Mouse (Mus musculus): ENCODE measurements around the gene Slc17a8.
"Not testable (repeated sequence)": the region's sequence is repeated elsewhere in the genome, so short reads cannot be mapped to it uniquely, and the experiment has no call there.

Gene Slc17a8

DNA sequence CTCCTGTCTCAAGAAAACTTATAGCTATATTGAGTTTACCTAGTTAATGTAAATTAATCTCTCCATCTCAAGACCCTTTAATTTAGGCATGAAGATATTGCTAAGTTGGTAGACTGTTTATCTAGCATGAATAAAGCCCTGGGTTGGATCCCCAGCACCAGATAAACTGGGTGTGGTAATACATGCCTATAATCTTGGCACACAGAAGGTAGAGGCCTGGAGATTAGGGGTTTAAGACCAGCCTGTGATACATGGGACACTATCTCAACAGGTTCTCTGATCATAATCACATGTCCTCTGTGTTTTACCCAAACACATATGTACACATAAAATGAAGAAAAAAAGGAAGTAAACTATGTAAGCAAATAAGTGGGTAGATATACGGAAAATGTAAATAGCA is 32.3 kb downstream of the Slc17a8 start:
- no peak for DNase-seq

GRCm38 (mm10) chr10:89584709-89585108 is 36.3 kb downstream of the Slc17a8 start:
- DNase-seq, result no peak

DNA sequence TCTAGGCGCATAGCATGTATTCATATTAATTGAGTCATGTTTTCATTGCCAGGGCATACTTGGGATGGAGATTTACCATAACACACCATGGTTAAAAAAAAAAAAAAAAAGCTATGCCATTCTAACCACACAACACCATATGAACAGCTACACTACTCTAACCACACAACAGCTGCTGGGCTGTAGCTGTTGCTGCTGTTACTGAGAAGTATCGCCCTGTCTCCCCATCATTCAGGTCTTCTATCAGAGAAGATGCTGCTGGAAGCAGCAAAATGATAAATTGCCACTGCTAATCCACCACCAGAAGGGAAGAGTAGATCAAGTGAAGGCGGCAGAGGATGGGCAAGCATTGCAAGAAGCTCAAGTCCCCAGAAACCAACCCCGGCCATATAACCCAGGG is 42.3 kb downstream of the Slc17a8 start:
- no peak for DNase-seq

DNA sequence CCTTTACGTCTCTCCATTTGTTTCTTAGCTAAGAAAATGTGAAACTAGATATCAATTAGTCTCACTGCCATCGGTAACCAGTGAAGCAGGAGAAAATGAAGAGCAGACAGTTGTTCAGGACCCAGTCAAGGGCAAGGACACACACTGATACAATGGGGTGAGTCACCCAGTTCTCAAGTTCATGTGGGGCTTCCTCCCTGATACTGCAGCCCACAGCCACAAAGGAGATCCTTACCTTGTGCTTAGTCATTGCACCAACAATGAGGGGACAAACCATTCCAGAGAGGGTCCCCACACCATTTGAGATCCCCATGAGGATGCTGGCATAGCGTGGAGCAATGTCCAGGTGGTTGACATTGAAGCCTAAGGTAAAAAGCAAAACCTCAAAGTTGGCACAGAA is 43.4 kb downstream of the Slc17a8 start:
- DNase-seq, result no peak

DNA sequence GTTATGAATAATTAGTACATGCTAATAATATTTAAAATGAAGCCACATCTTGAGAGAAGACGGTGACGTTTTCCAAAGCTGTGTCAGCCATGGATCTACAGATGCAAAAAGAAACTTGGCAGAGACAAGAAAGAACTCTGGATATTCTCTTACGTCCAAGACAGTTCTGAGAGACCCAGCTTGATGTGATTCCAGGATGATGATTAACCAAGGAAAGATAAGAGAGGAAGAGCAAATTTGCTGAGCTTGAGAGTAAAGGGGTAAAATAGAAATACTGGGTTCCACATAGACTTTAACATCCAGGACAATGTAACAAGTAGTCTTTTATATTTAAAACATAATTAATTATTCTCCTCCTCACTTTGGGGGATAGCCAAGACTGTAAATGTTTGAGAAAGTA is 47.6 kb downstream of the Slc17a8 start:
- no peak for DNase-seq

DNA sequence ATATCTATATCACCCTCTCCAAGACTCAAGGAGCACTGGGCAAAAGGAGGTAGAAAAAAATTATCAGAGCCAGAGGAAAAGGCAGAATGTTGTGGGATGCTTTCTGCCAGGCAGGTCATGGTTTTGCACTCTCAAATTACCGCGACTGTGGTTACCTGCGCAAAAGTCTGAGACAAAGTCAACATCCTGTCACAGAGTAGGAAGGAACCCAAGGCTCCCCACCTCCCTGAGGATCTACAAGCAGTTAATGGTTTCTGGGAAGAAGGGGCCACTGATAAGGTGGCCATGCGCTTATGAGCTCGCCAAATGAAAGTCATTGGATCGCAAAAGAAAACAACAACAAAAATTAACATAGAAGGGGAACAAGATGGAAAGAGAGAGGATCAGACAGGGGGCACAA is 48.1 kb downstream of the Slc17a8 start:
- no peak for DNase-seq

- no peak for DNase-seq
These were observed 53.7 kb downstream of the Slc17a8 start for GRCm38 (mm10) chr10:89567391-89567790.

GRCm38 (mm10) chr10:89565301-89566022 is 55.6 kb downstream of the Slc17a8 start:
- DNase-seq, result no peak

GRCm38 (mm10) chr10:89562113-89562512 is 58.9 kb downstream of the Slc17a8 start:
- no peak for DNase-seq

- no peak for DNase-seq
These were observed 61.7 kb downstream of the Slc17a8 start for GRCm38 (mm10) chr10:89559351-89559750.

- DNase-seq, result not testable (repeated sequence)
These were observed 66.2 kb downstream of the Slc17a8 start for GRCm38 (mm10) chr10:89554885-89555284.

DNA sequence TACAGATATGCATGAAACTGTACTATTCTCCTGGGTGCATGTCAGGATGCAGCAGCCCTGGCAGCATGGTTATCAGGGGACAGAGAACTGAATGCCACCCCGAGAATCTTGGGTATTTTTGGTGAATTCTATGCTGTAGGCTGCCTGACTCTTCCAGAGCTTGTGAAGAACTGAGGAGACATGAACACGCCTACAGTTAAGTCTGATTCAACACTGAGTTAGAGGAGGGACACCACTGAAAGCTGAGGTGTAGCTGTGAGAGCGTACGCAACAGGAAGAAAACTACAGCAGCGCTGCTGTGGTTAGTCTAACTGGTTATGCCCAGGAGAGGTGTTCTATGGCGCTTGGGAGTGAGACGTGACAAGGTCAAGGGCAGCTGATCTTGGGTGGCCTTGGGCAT is 67.2 kb downstream of the Slc17a8 start:
- DNase-seq, result not testable (repeated sequence)

- DNase-seq, result no peak
These were observed 68.0 kb downstream of the Slc17a8 start for GRCm38 (mm10) chr10:89553015-89553414.

GRCm38 (mm10) chr10:89551657-89552056 is 69.4 kb downstream of the Slc17a8 start:
- no peak for DNase-seq

GRCm38 (mm10) chr10:89548028-89548427 is 73.0 kb downstream of the Slc17a8 start:
- DNase-seq, result no peak

GRCm38 (mm10) chr10:89546989-89547388 is 74.1 kb downstream of the Slc17a8 start:
- DNase-seq, result no peak

GRCm38 (mm10) chr10:89543867-89544266 is 77.2 kb downstream of the Slc17a8 start:
- DNase-seq, result no peak

DNA sequence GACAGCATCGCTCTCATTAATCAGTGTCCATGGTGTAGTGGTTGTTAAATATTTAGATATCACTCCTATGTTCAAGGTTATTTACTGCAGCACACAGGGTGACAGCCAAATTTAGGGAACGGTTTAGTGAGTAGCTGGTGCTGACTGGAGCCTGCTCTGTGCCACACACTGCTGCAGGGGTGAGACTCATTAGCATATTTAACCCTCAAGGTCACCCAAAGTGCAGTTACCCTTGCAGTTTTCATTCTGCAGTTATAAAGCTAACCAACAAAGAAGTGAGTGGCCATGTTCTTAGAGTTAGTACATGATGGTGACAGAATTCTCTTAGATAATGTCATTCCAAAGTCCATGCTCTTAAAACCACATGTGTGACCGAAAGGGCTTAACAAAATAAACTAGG is 78.7 kb downstream of the Slc17a8 start:
- DNase-seq, result no peak

DNA sequence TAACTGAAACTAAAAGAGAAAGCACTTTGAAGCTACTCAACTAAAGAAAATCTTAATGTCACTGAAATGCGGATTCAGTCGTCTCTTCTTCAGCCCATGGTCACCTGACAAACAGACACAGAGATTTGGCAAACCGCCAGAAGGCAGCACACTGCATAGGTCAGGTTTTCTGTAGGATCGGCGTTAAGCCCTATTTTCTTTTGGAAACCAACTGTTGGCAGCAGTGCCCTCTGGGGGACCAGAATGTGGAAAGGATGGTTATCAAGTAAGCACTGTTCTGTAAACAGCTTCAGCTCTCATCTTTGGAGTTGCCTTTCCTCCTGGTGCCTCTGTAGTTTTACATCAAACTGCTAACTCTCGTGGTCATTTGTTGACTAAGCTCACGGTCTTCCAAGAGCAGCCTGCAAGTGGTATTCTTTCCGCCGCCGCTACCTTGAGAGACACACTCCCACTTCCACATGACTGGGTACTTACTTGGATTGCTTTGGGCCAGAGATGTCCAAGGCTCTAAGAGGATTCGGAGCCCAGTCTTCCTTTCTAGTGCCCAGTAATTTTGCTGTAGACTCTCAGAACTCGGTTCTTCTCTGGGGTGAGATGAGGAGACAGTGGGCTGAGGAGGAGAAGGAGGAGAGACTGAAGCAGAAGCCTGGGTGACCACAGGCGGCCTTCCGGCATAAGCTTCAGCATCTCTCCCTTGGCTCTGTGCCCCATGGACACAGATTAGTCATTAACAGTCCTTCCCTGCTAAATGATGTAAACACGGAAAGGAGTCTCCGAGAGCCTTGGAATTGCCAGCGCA is 87.9 kb downstream of the Slc17a8 start, which contains the start of gene Nr1h4:
Gene Nr1h4 (minus strand): TSS at position 657 of the 799 bp plus-strand sequence.
- DNase-seq, result peak; percentile 56

DNA sequence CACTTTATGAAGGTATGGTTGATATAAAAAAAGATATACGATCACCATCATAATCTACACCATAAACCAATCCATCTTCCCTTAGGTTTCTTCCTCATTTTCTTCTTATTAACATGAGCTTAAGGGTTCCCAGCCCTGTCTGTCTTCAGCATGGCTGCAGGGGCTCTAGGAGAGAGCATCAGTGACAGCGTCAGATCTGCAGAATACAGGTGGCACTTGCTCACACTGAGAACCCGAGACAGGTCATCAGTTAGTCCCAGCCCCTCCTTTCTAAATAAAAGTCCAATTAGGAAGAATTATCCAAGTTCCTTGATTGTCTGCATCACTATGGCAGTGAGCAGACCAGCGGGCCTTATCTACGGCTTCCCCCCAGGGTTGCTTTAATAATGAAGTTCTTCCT is 88.6 kb downstream of the Slc17a8 start:
- no peak for DNase-seq

GRCm38 (mm10) chr10:89531976-89532375 is 89.1 kb downstream of the Slc17a8 start:
- no peak for DNase-seq

DNA sequence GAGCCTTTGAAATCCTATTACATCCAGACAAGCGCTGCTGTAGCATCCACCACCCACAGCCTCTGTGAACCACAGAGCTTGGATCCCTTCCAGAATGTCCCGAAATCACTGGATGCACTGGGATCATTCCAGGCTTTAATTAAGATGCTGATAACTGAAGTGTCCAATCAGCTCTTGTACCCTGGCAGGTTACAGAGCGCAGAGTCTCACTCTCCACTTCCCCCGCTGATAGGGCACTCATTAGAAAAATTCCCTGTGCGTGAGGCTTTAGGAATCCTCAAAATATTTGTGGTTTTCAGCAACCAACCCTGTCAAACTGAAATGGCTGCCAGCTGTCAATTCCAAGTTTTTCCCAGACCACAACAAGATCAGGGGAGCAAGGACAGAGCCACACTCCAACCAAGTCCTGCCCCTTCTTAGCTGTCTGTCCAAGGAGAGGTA is 89.8 kb downstream of the Slc17a8 start:
- peak; percentile 21 for DNase-seq

GRCm38 (mm10) chr10:89527054-89527453 is 94.0 kb downstream of the Slc17a8 start:
- DNase-seq, result peak; percentile 9

GRCm38 (mm10) chr10:89525823-89526222 is 95.2 kb downstream of the Slc17a8 start:
- no peak for DNase-seq
